Mouse (Mus musculus) induced T-regulatory cell, adult 2 months (primary cell): ENCODE data around the gene Mettl7a2.
A peak's percentile ranks its signal among the peaks of the same experiment; 100 is the strongest.
"Not testable (repeated sequence)": the region's sequence is repeated elsewhere in the genome, so short reads cannot be mapped to it uniquely, and the experiment has no call there.

ENCODE experiments used
- DNase-seq: peaks from one replicate; pipeline ENCODE4 v3.0.0-alpha.2; 2012; ENCODE audit warnings: low read depth

Gene Mettl7a2

GRCm38 (mm10) chr15:100337847-100338246, 15.2 kb upstream of the Mettl7a2 start:
- DNase-seq = peak; percentile 63

GRCm38 (mm10) chr15:100341314-100341980, 11.6 kb upstream of the Mettl7a2 start:
- not testable (repeated sequence) for DNase-seq

- no peak for DNase-seq
Measured at GRCm38 (mm10) chr15:100345484-100345883, 7.5 kb upstream of the Mettl7a2 start.

- no peak for DNase-seq
Measured at GRCm38 (mm10) chr15:100346761-100347160, 6.2 kb upstream of the Mettl7a2 start.

GRCm38 (mm10) chr15:100349496-100349895, 3.5 kb upstream of the Mettl7a2 start:
- no peak for DNase-seq

GRCm38 (mm10) chr15:100351501-100352060, 1.4 kb upstream of the Mettl7a2 start:
- no peak for DNase-seq

- DNase-seq = not testable (repeated sequence)
Measured at GRCm38 (mm10) chr15:100353399-100353798, 399 bp downstream of the Mettl7a2 start.

- no peak for DNase-seq
Measured at GRCm38 (mm10) chr15:100355876-100356275, 2.9 kb downstream of the Mettl7a2 start.

- no peak for DNase-seq
Measured at GRCm38 (mm10) chr15:100364242-100364641, 11.2 kb downstream of the Mettl7a2 start, which contains the start of gene Higd1c. Gene Higd1c, plus strand, starts transcription at chr15:100364542.

GRCm38 (mm10) chr15:100365967-100366366, 13.0 kb downstream of the Mettl7a2 start:
- DNase-seq = not testable (repeated sequence)

GRCm38 (mm10) chr15:100367119-100367518, 14.1 kb downstream of the Mettl7a2 start:
- no peak for DNase-seq

GRCm38 (mm10) chr15:100375066-100375465, 22.1 kb downstream of the Mettl7a2 start:
- peak; percentile 65 for DNase-seq

- DNase-seq = not testable (repeated sequence)
Measured at GRCm38 (mm10) chr15:100377847-100378505, 25.0 kb downstream of the Mettl7a2 start.

GRCm38 (mm10) chr15:100379658-100380057, 26.7 kb downstream of the Mettl7a2 start:
- DNase-seq = no peak

- no peak for DNase-seq
Measured at GRCm38 (mm10) chr15:100380104-100380503, 27.1 kb downstream of the Mettl7a2 start.

GRCm38 (mm10) chr15:100385705-100386104, 32.7 kb downstream of the Mettl7a2 start:
- no peak for DNase-seq

GRCm38 (mm10) chr15:100387544-100388223, 34.7 kb downstream of the Mettl7a2 start:
- DNase-seq = no peak

GRCm38 (mm10) chr15:100388224-100388835, 35.3 kb downstream of the Mettl7a2 start:
- DNase-seq = no peak

- no peak for DNase-seq
Measured at GRCm38 (mm10) chr15:100388886-100389285, 35.9 kb downstream of the Mettl7a2 start.

GRCm38 (mm10) chr15:100391066-100391465, 38.1 kb downstream of the Mettl7a2 start:
- DNase-seq = no peak

GRCm38 (mm10) chr15:100391599-100391998, 38.6 kb downstream of the Mettl7a2 start:
- no peak for DNase-seq

GRCm38 (mm10) chr15:100393016-100393415, 40.0 kb downstream of the Mettl7a2 start:
- no peak for DNase-seq
